Mouse (Mus musculus): ENCODE results near the gene Cdr2. TPM values are rescaled to one million over a fixed set of nuclear protein-coding genes. Genes with fewer than 3 reads are reported as not detected.

Cdr2 gene
- polyA plus RNA-seq, 1 experiment from 2014 or later, result 11.3 TPM

Other genes starting within 250 kb of the Cdr2 start
- 1.7 and 3.2 TPM in 2 replicates for gene Vwa3a, start 243.0 kb downstream of the Cdr2 start, polyA plus RNA-seq (2015; fragmentation: Nextera tagmentation; extraction: Ambion mirVana)
- gene Gm5737, start 169.9 kb downstream of the Cdr2 start, polyA plus RNA-seq (2015; fragmentation: Nextera tagmentation; extraction: Ambion mirVana), result not detected in 2 replicates
- gene Eef2k, start 139.5 kb downstream of the Cdr2 start, polyA plus RNA-seq (2015; fragmentation: Nextera tagmentation; extraction: Ambion mirVana), result 65.2 and 75.4 TPM in 2 replicates
- 34.1 and 35.1 TPM in 2 replicates for gene Polr3e, start 64.6 kb downstream of the Cdr2 start, polyA plus RNA-seq (2015; fragmentation: Nextera tagmentation; extraction: Ambion mirVana)
- gene Mfsd13b, start 197 bp upstream of the Cdr2 start, polyA plus RNA-seq (2015; fragmentation: Nextera tagmentation; extraction: Ambion mirVana), result 0.17 TPM in 1 of 2 replicates, not detected in the other
- 133 and 136 TPM in 2 replicates for gene Mettl9, start 52.1 kb upstream of the Cdr2 start, polyA plus RNA-seq (2015; fragmentation: Nextera tagmentation; extraction: Ambion mirVana)
- gene Igsf6, start 92.3 kb upstream of the Cdr2 start, polyA plus RNA-seq (2015; fragmentation: Nextera tagmentation; extraction: Ambion mirVana), result 3.0 and 3.1 TPM in 2 replicates
- gene Otoa, start 99.3 kb upstream of the Cdr2 start, polyA plus RNA-seq (2015; fragmentation: Nextera tagmentation; extraction: Ambion mirVana), result 0.61 and 0.75 TPM in 2 replicates

Data from embryonic facial prominence, embryonic 15.5 days (tissue).